Mouse (Mus musculus) erythroblast, embryonic 14.5 days (primary cell): ENCODE measurements around the gene Actl7a.

Experiments
- GATA1 ChIP-seq: IDR thresholded peaks from 2 replicates; pipeline ENCODE4 v1.6.1; 2012; ENCODE audit warnings: low read length, inconsistent platforms, mixed read lengths
- TAL1 ChIP-seq: IDR thresholded peaks from 3 replicates; pipeline ENCODE4 v1.6.1; 2012; ENCODE audit warnings: low read length, inconsistent platforms, mixed read lengths

DNA sequence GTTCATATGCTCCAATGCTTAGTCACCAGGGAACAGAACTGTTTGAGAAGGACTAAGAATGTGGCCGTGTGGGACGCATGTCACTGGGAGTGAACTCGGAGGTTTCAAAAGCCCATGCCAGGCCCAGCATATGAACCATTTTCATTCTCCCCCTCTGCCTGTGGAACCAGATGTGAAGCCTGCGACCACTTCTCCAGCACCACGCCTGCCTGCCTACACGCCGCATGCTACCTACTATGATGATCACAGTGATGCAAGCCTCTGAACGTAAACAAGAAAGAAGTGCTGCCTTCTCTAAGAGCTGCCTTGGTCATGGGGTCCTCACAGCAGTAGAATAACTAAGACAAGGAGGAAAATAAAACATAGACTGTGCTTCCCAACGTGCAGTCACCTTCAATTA, 4.2 kb downstream of the Actl7a start:
- TF ChIP-seq GATA1 (no peak), TAL1 (no peak)
